Mouse (Mus musculus): ENCODE results near the gene Ifitm1.
"Not testable (repeated sequence)": the region's sequence is repeated elsewhere in the genome, so short reads cannot be mapped to it uniquely, and the experiment has no call there.

Gene Ifitm1

DNA sequence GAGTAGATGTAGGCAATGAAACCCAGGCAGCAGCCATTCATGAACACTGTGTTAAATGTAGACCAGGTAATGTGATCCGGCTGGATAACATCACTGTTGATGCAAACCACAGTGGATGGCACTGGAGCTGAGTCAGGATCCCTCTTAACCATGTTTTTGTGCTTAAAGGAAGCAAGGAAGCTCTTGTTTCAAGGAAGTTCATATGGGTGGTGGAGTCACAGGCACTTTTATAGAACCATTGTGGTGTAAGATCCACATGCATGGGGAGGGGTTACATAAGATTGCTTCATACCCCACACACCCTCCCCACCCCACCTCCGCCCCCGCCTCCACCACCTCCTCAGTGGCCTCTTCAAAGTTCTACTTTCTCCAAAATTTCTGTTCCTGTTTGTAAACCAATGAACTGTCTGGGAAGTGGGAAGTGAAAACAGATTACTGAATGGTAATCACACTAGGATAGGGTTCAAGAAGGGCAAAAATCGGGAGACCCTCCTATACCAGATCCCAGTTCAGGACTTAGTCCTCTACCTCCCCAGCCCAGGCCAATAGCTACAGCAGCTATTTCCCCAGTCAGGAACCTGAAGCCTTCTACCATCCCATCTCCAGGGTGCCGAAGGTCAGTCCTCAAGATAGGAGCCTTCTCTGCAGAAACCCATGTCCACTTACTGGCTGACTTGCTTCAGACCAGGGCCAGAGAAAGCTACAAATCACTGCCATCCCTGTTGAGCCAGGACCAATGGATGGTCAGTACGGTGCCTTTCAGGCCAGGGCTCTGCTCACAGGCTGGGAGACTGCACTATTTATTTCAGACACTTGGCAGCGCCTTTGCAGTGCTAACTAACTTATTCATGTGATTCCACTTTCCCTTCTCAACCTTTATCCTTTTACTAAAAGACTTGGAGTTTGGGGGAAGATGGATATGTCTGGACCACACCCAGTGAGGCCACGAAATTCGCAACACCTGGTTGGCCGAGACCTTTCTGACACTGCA, 50.0 kb downstream of the Ifitm1 start:
- DNase-seq (ENCODE audit: low spot score): no peak

DNA sequence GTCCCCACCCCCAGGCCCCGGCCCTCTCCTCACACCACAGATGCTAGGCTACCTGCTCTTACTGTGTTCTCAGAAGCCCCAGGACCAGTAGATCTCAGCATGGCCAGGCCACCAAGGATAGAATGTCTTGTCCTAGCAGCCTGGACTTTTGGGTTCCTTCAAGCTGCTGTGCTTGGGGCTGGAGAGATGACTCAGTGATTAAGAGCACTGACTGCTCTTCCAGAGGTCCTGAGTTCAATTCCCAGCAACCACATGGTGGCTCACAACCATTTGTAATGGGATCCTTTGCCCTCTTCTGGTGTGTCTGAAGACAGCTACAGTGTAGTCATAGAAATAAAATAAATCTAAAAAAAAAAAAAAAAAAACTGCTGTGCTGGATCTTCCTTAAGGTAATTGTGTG, 50.8 kb downstream of the Ifitm1 start, which contains the start of gene Ifitm6:
Gene Ifitm6 (minus strand): TSS at position 101 of the 400 bp plus-strand sequence.
- not testable (repeated sequence) for DNase-seq (ENCODE audit: low spot score)

DNA sequence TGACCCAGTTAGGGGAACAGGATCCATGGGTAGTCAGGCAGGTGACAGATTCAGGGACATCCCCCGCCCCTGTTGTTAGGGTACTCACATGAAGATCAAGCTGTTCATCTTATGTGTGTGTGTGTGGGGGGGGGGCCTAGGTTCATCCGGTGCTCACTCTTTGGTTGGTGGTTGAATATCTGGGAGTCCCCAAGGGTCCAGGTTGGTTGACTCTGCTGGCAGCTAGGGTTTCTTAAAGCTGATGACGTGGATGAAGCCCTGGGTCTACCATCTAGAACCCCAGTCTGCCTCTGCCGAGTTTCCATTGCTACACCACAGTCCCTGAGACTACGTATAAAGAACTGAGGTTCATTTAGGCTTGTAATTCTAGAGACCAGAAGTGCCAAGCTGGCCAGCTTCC, 52.0 kb downstream of the Ifitm1 start:
- DNase-seq (ENCODE audit: low spot score): no peak
